Mouse (Mus musculus) stomach, postnatal 0 days (tissue): Measurements from ENCODE around the gene Unkl.

Experiments used
- CTCF ChIP-seq: IDR thresholded peaks from 2 replicates; pipeline ENCODE4 v1.5.1; 2016; ENCODE audit warnings: antibody characterized with exemption, low read depth, mild to moderate bottlenecking, moderate library complexity
- EP300 ChIP-seq: optimal IDR thresholded peaks from 2 replicates; pipeline ENCODE3; 2016; ENCODE audit warnings: antibody characterized with exemption

DNA sequence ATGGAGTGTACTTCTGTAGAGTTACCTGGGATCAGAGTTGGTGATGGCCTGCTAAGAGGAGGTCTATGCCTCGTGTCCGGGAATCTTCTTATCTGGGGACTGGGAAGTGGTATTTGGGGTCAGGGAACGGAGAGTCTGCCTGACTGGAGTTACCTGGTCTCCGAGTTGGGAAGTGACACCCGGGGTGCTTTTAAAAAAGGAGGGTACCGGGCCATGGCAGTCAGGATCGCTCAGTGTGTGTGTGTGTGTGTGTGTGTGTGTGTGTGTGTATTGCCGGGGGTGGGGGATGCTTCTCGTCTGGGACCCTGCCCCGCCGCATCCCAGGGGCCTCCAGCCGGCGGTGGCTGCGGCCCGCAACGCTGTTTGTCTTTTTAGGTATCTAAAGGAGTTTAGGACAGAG lies 894 bp downstream of the Unkl start:
- TF ChIP-seq CTCF (no peak), EP300 (no peak)
